Mouse (Mus musculus) T-helper 2 cell (primary cell): Measurements from ENCODE around the gene Mxd3.

Experiments used
- in situ Hi-C: fragments of 300-600 bp; cut with MboI, MseI; formaldehyde crosslinking; loops from one replicate; pipeline ENCODE4 v1.15.1; 2025; ENCODE audit warnings: high pct_unique_total_duplicates

Gene Mxd3

GRCm38 (mm10) chr13:55332331-55332730 lies 2.7 kb upstream of the Mxd3 start:
- in situ Hi-C loops, result loop anchor here (5.0 kb wide), 1 partner anchor 35 kb away; the partner anchor contains the start of gene Rgs14

- in situ Hi-C loops, result loop anchor here (5.0 kb wide), 1 partner anchor 37 kb away; the partner anchor contains the start of gene Rgs14
These were observed 1.2 kb upstream of the Mxd3 start for GRCm38 (mm10) chr13:55330567-55331400.

DNA sequence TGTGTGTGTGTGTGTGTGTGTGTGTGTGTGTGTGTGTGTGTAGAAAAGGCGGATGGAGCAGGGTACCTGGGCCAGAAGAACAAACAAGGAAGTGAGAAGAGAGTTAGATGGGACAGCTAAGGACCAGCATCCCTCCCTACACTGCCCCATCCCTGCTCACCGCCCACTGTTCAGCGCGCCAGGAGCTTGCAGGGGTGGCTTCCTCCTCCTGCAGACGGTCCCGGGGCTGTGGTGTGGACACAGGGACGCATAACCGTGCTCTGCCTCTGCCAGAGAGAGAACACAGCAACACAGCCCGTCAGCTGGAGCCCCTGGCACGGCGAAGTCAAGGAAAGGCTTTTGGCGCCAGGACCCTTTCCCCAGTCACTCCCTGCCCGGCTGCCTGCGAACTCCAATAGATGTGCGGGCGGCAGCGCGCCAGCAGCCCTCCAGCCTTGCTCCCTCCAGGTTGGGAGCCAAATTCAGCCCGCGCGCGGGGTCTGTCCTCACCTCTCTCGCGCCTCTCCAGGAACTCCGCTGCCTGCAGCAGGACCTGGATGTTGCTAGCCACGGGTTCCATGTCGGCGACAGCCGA lies 427 bp downstream of the Mxd3 start:
- in situ Hi-C loops, result loop anchor here (10.0 kb wide), 1 partner anchor 224 kb away; the partner anchor contains the start of genes Uimc1 and Zfp346

DNA sequence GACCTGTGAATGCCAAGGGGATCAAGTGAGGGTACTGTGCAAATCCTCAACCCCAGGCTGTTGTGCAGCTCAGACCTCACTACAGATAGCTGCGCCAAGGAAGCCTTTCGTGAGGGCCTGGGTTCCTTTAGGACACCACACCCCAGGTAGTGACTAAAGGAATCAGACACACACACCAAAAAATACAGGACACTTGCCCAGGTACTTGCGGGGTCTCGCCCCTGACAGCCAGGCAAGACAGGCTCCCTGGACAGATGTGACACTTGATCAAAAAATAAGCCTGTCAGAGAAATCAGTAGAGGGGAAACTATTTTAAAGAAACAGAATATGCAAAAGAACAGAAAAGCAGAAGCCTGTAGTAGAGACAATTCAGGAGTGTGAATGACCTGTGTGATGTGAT lies 982 bp downstream of the Mxd3 start:
- in situ Hi-C loops, result loop anchor here (10.0 kb wide), 1 partner anchor 224 kb away; the partner anchor contains the start of genes Uimc1 and Zfp346

GRCm38 (mm10) chr13:55328171-55328570 lies 1.5 kb downstream of the Mxd3 start:
- in situ Hi-C loops, result loop anchor here (10.0 kb wide), 1 partner anchor 223 kb away; the partner anchor contains the start of genes Uimc1 and Zfp346

DNA sequence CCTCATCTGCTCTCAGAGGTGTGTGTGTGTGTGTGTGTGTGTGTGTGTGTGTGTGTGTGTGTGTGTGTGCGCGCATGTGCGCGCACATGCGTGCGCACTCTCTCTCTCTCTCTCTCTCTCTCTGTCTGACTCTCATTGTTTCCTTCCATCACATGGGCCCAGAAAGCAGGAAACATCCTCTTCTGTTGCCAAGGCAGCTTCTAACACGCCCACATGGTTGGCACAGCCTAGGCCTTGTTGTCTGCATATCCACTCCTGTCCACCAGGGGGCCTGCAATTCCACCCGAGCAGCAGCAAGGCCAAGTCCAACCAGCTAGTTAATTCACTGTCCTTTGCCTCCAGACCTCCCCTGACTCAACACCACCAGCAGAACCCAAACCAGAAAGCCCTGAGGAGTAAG lies 2.0 kb downstream of the Mxd3 start:
- in situ Hi-C loops, result loop anchor here (10.0 kb wide), 1 partner anchor 223 kb away; the partner anchor contains the start of genes Uimc1 and Zfp346

- in situ Hi-C loops, result loop anchor here (10.0 kb wide), 1 partner anchor 222 kb away; the partner anchor contains the start of genes Uimc1 and Zfp346
These were observed 2.5 kb downstream of the Mxd3 start for GRCm38 (mm10) chr13:55327169-55327568.

- in situ Hi-C loops, result loop anchor here (10.0 kb wide), 1 partner anchor 221 kb away; the partner anchor contains the start of genes Uimc1 and Zfp346
These were observed 4.0 kb downstream of the Mxd3 start for GRCm38 (mm10) chr13:55325596-55325995.

GRCm38 (mm10) chr13:55322130-55322825 lies 7.3 kb downstream of the Mxd3 start:
- in situ Hi-C loops, result loop anchor here (10.0 kb wide), 1 partner anchor 217 kb away; the partner anchor contains the start of genes Uimc1 and Zfp346

DNA sequence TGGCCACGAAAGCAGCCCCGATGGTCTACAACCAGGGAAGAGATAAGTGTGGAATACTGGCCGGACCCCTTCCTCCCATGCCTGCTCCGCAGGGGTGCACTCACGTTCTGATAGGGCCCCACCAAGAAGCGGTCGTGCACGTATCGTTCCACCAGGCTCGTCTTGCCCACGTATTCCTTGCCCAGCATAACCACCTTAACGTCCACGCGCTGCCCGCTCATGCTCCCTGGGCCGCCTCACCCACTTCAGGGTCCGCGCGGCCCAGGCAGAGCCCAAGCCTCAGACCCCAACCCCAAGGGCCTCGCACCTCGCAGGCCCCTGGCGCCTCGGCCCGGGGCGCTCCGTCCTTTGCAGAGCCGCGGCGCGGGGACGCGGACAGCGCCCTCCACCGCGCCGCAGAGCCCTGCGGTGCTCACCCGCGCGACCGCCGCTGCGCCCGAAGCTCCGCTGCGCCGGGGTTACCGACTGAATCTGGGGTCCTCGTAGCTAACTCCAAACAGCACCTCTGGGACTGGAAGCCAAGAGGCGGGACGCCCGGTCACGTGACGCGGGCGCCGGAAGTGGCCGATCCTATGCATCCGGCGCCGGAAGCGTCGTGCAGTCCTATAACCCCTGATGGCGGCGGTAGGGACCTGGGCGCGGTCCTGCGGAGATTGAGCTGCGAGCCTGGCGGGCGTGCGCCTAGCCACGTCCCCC lies 8.0 kb downstream of the Mxd3 start, which contains the start of gene Rab24:
TSS of gene Rab24 (minus strand) at position 513 of the 696 bp plus-strand sequence.
- in situ Hi-C loops, result loop anchor here (10.0 kb wide), 1 partner anchor 217 kb away; the partner anchor contains the start of genes Uimc1 and Zfp346

DNA sequence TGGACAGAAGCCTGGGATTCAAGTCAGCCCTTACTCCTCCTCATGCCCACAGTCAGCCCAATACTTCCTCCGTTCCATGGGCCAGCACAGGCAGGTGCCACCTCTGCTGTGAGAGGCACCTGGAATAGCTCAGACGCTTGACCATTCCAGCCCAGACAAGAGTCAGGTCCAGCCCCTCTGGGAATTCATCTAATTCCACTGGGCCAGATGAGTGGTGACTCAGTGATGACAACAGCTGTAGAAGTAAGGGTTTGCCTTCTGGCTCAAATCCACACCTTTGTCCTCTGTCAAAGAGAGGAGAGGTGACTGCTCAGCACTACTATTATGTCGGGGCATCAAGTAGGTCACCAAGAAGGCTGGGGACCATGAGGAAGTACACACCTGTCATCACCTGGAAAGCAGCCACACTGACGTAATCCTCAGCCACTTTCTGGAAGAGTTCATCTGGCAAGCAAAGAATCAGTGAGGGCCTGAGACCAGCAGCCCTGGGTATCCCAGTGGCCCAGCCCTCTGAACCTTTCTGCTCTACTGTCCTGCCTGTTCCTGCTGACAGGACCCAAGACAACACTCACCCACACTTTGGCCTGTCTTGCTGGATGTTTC lies 9.6 kb downstream of the Mxd3 start, which contains the start of gene Prelid1:
TSS of gene Prelid1 (plus strand) at position 570 of the 603 bp plus-strand sequence.
- in situ Hi-C loops, result loop anchor here (10.0 kb wide), 2 partner anchors 85 to 215 kb away; partner anchors contain the start of genes Uimc1 and Zfp346

- in situ Hi-C loops, result loop anchor here (10.0 kb wide), 1 partner anchor 84 kb away; no protein-coding TSS in a partner anchor
These were observed 11.3 kb downstream of the Mxd3 start for GRCm38 (mm10) chr13:55318351-55318750.

- in situ Hi-C loops, result loop anchor here (10.0 kb wide), 1 partner anchor 80 kb away; no protein-coding TSS in a partner anchor
These were observed 14.7 kb downstream of the Mxd3 start for GRCm38 (mm10) chr13:55314891-55315412.

DNA sequence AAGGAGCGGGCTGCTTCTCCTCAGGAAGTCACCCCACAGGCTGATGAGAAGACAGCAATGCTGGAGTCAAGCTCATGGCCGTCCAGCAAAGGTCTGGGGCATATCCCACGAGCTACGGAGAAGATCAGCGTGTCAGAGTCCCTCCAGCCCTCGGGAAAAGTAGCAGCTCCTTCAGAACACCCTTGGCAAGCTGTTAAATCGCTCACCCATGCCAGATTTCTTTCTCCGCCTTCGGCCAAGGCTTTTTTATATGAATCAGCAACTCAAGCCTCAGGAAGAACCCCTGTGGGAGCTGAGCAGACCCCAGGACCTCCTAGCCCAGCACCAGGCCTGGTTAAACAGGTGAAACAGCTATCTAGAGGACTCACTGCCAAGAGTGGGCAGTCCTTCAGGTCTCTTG lies 16.6 kb downstream of the Mxd3 start:
- in situ Hi-C loops, result loop anchor here (10.0 kb wide), 1 partner anchor 78 kb away; no protein-coding TSS in a partner anchor

DNA sequence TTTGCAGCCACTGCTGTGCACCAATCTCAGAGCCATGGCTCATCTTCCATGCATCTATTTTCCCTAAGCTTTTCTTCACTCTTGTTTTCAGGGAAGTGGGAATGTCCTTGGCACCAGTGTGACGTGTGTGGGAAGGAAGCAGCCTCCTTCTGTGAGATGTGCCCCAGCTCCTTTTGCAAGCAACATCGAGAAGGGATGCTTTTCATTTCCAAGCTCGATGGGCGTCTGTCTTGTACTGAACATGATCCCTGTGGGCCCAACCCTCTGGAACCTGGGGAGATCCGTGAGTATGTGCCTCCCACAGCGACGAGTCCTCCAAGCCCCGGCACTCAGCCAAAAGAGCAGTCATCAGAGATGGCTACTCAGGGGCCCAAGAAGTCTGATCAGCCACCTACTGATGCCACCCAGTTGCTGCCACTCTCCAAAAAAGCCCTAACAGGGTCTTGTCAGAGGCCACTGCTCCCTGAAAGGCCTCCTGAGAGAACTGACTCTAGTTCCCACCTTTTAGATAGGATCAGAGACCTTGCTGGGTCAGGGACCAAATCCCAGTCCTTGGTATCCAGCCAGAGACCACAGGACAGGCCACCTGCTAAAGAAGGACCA lies 17.5 kb downstream of the Mxd3 start:
- in situ Hi-C loops, result loop anchor here (10.0 kb wide), 1 partner anchor 77 kb away; no protein-coding TSS in a partner anchor

DNA sequence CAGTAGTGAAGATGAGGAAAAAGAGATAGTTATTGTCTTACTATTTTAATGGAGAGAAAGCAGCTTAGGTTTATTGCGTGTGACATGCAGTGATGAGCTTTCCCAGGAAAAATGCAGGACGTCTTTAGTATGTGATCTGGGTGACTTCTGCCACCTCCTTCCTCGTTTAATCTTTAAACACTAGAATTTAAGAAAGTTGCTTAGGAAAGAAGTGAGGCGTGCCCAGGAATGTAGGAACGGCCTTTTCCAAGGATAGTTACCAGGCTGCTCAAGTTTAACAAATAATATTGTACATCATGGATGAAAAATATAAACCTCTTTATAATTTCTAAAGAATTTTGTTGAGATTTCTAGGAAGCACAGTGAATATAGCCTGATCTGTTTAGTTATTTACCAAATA lies 28.7 kb downstream of the Mxd3 start:
- in situ Hi-C loops, result no loop called here

DNA sequence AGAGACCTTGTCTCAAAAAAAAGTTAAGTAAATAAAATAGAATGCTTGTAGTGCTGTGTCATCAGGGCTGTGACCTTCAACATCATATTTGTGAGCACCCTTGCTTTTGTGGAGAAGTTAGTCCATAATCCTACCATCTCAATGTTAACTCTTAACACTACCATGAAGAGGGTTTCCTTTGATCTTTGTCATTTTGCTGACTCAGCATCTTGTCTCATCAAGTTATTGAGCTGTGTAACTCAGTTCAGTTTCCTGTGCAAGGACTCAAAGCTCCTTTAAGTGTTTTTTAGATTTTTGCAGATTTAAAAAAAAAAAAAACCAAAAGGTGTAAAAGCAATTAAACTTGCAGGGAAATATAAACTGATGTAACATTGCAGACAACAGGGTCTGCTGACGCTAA lies 32.9 kb downstream of the Mxd3 start:
- in situ Hi-C loops, result no loop called here

DNA sequence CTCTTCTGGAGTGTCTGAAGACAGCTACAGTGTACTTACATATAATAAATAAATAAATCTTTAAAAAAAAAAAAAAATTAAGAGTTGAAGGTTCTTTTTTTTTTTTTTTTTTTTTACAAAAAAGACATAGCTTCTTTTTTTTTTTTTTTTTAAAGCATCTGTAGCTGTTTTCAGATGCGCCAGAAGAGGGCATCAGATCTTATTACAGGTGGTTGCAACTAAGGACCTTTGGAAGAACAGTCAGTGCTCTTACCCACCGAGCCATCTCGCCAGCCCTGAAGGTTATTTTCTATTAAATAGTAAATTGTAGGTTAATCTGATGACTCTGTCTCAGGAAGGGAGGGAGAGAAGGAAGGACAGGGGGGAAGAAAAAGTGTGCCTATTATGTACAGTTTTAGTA lies 40.8 kb downstream of the Mxd3 start:
- in situ Hi-C loops, result no loop called here

DNA sequence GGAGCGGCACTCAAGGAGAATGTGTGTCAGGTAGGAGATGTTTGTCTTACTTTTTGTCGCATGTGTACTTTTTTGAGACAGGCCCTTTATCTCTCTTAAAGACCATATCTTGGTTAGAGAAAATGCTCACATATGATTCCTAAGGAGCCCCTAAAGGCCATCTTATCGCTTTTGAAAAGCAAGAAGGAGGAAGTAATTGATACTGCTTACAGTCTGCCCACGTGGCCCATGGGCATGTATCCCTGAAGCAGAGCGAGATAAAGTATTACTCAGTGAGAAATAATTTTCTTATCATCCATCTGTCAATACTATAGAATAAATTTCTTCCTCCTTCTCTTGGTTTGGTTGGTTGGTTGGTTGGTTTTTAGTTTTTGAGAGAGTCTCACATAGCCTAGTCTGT lies 52.0 kb downstream of the Mxd3 start:
- in situ Hi-C loops, result no loop called here
